Mouse (Mus musculus) heart, postnatal 0 days (tissue): ENCODE data around the gene Pate4. TPM values are rescaled to one million over a fixed set of nuclear protein-coding genes. Genes with fewer than 3 reads are reported as not detected.
"Not testable (repeated sequence)": the region's sequence is repeated elsewhere in the genome, so short reads cannot be mapped to it uniquely, and the experiment has no call there.

Experiments
- ATAC-seq: fragments of 200-750 bp; cut with Nextera tagmentation; 2 replicates; pipeline ENCODE4 v1.8.0; 2017; ENCODE audit warnings: low read depth, moderate number of reproducible peaks, moderate library complexity; ENCODE audit not compliant: insufficient read depth
- DNase-seq: peaks from one replicate; pipeline ENCODE4 v3.0.0-alpha.2; 2016; ENCODE audit warnings: low spot score
- H3K27ac ChIP-seq: fragments of 300-500 bp; sonication (generic); 2 replicates; pipeline ENCODE4 v1.5.1; 2014; ENCODE audit warnings: low read depth, mild to moderate bottlenecking
- H3K27me3 ChIP-seq: fragments of 300-500 bp; sonication (generic); 2 replicates; pipeline ENCODE4 v1.6.1; 2014; ENCODE audit warnings: low read length, mixed read lengths; ENCODE audit not compliant: control insufficient read depth, insufficient read depth
- H3K36me3 ChIP-seq: fragments of 300-500 bp; sonication (generic); replicated peaks from 2 replicates; pipeline ENCODE4 v1.6.1; 2014; ENCODE audit warnings: low read length, mixed read lengths; ENCODE audit not compliant: control insufficient read depth, insufficient read depth
- H3K4me1 ChIP-seq: fragments of 300-500 bp; sonication (generic); 2 replicates; pipeline ENCODE4 v1.6.1; 2014; ENCODE audit warnings: antibody characterized with exemption; ENCODE audit not compliant: control insufficient read depth, insufficient read depth
- H3K4me2 ChIP-seq: fragments of 300-500 bp; sonication (generic); 2 replicates; pipeline ENCODE4 v1.6.1; 2014; ENCODE audit warnings: low read depth, mild to moderate bottlenecking, low read length, moderate library complexity
- H3K4me3 ChIP-seq: fragments of 300-500 bp; sonication (generic); 2 replicates; pipeline ENCODE4 v1.5.1; 2014; ENCODE audit warnings: low read depth, low read length
- H3K9ac ChIP-seq: fragments of 300-500 bp; sonication (generic); replicated peaks from 2 replicates; pipeline ENCODE4 v1.6.1; 2014; ENCODE audit warnings: low read depth, low read length, mixed read lengths
- H3K9me3 ChIP-seq: fragments of 300-500 bp; sonication (generic); replicated peaks from 2 replicates; pipeline ENCODE4 v1.6.1; 2016; ENCODE audit warnings: low read length; ENCODE audit not compliant: control insufficient read depth
- CTCF ChIP-seq: IDR thresholded peaks from 2 replicates; pipeline ENCODE4 v1.5.1; 2016; ENCODE audit warnings: antibody characterized with exemption, control low read depth, low read depth
- EP300 ChIP-seq: IDR thresholded peaks from 2 replicates; pipeline ENCODE4 v1.6.1; 2016; ENCODE audit warnings: antibody characterized with exemption, low read depth
- WGBS: fragments of 180-500 bp; shearing (Covaris S2); extraction: QIAGEN DNeasy Blood & Tissue Kit; methylation state at CpG from one replicate; pipeline ENCODE4 v1.1.7; 2014; 5-methylcytosine and 5-hydroxymethylcytosine counted together
- polyA plus RNA-seq: library from polyadenylated mRNA; unstranded; fragments of >200 nt; fragmentation: Nextera tagmentation; extraction: Ambion mirVana; gene quantifications from 2 replicates; pipeline ENCODE4 v1.2.1, GENCODE M21; 2015
- total RNA-seq: library from RNA; depleted of rRNA; stranded (reverse); fragments of >200 nt; gene quantifications from 2 replicates; pipeline ENCODE4 v1.2.3, GENCODE M21; 2014; ENCODE audit warnings: low replicate concordance; rRNA removed

Gene Pate4
- total RNA-seq (not detected in 2 replicates), polyA plus RNA-seq (not detected in 2 replicates)

GRCm38 (mm10) chr9:35611841-35612240 lies at the start of gene Pate4:
Gene Pate4, minus strand, starts transcription at chr9:35611941.
- H3K9me3 ChIP-seq, result no peaks in the 10 kb centered on the region
- no peak within 1 kb of the TSS for H3K4me2 ChIP-seq
- no peaks in the 10 kb centered on the region for H3K4me1 ChIP-seq
- H3K27ac ChIP-seq, result no peak within 1 kb of the TSS
- no peak for DNase-seq
- no peaks in the 10 kb centered on the region for H3K36me3 ChIP-seq
- H3K9ac ChIP-seq, result no peak within 1 kb of the TSS
- 70% methylated on average over 1 of the region's 1 CpGs for WGBS
- H3K4me3 ChIP-seq, result no peak within 1 kb of the TSS
- TF ChIP-seq CTCF (no peak), EP300 (no peak)
- H3K27me3 ChIP-seq, result no peaks in the 10 kb centered on the region
- no peak for ATAC-seq

GRCm38 (mm10) chr9:35648102-35648501 lies 36.4 kb upstream of the Pate4 start, which contains the start of gene Pate3:
Gene Pate3, minus strand, starts transcription at chr9:35648202.
- Histone ChIP-seq H3K27ac (no peak within 1 kb of the TSS), H3K36me3 (no peaks in the 10 kb centered on the region), H3K4me3 (no peak within 1 kb of the TSS), H3K9me3 (no peaks in the 10 kb centered on the region), H3K27me3 (no peaks in the 10 kb centered on the region), H3K4me1 (no peaks in the 10 kb centered on the region), H3K9ac (no peak within 1 kb of the TSS), H3K4me2 (no peak within 1 kb of the TSS)
- 62% methylated on average over 1 of the region's 1 CpGs for WGBS
- TF ChIP-seq CTCF, result no peak
- no peak for TF ChIP-seq EP300
- ATAC-seq (no peak), DNase-seq (no peak)

GRCm38 (mm10) chr9:35632981-35633380 lies 21.2 kb upstream of the Pate4 start:
- no peak overlapping the region for H3K27ac ChIP-seq
- no peaks in the 10 kb centered on the region for H3K4me1 ChIP-seq
- WGBS, result 67% methylated on average over 1 of the region's 1 CpGs
- no peaks in the 10 kb centered on the region for H3K9me3 ChIP-seq
- TF ChIP-seq CTCF, result no peak
- H3K4me3 ChIP-seq, result no peak overlapping the region
- no peak overlapping the region for H3K9ac ChIP-seq
- no peak overlapping the region for H3K4me2 ChIP-seq
- ATAC-seq (no peak; the same call in 1 of the 2 replicates), DNase-seq (no peak)
- H3K27me3 ChIP-seq, result no peaks in the 10 kb centered on the region
- H3K36me3 ChIP-seq, result no peaks in the 10 kb centered on the region

- not testable (repeated sequence) for ATAC-seq, H3K9me3 ChIP-seq, H3K36me3 ChIP-seq, DNase-seq, H3K4me2 ChIP-seq, H3K27me3 ChIP-seq, H3K4me1 ChIP-seq, H3K27ac ChIP-seq, H3K9ac ChIP-seq, H3K4me3 ChIP-seq
- 63% methylated on average over 2 of the region's 2 CpGs for WGBS
Measured at GRCm38 (mm10) chr9:35616784-35617183, 5.0 kb upstream of the Pate4 start.

- no peak overlapping the region for H3K9ac ChIP-seq
- H3K36me3 ChIP-seq, result no peaks in the 10 kb centered on the region
- H3K4me3 ChIP-seq, result no peak overlapping the region
- TF ChIP-seq EP300, result no peak
- peak; percentile 49 for TF ChIP-seq CTCF
- DNase-seq (no peak), ATAC-seq (no peak)
- WGBS, result 21% methylated on average over 2 of the region's 2 CpGs
- no peaks in the 10 kb centered on the region for H3K9me3 ChIP-seq
- no peak overlapping the region for H3K27ac ChIP-seq
- H3K4me1 ChIP-seq, result no peaks in the 10 kb centered on the region
- no peaks in the 10 kb centered on the region for H3K27me3 ChIP-seq
- H3K4me2 ChIP-seq, result no peak overlapping the region
Measured at GRCm38 (mm10) chr9:35614005-35614404, 2.3 kb upstream of the Pate4 start.

GRCm38 (mm10) chr9:35607647-35608405 lies 3.9 kb downstream of the Pate4 start:
- DNase-seq (no peak), ATAC-seq (no peak)
- Histone ChIP-seq H3K4me2 (no peak overlapping the region), H3K27ac (no peak overlapping the region), H3K4me3 (no peak overlapping the region), H3K4me1 (no peaks in the 10 kb centered on the region), H3K36me3 (no peaks in the 10 kb centered on the region), H3K27me3 (no peaks in the 10 kb centered on the region), H3K9ac (no peak overlapping the region), H3K9me3 (no peaks in the 10 kb centered on the region)
- no peak for TF ChIP-seq EP300
- TF ChIP-seq CTCF, result no peak
- WGBS, result 53% methylated on average over 8 of the region's 8 CpGs
